Mouse (Mus musculus) embryonic stem cell, embryonic (primary cell): ENCODE results near the gene Elf2.

Source experiments
- CTCF ChIA-PET, 4 experiments: fragments of 300-600 bp in 2 of 4; fragments of 350-600 bp in 2 of 4; sonication (Branson Sonifier 250); formaldehyde crosslinking; loops; one replicate each; lab custom pipeline; 2022; ENCODE audit warnings: inconsistent platforms in 2 of 4; lab: Charles Lee
- POLR2A ChIA-PET, 4 experiments: fragments of 300-600 bp in 2 of 4; fragments of 350-600 bp in 2 of 4; sonication (Branson Sonifier 250); formaldehyde crosslinking; loops; one replicate each; lab custom pipeline; 2022; ENCODE audit warnings: antibody characterized with exemption in 4 of 4, inconsistent platforms in 1 of 4; lab: Charles Lee

Gene Elf2

GRCm38 (mm10) chr3:51340552-51341267 lies at the start of gene Elf2:
TSS of gene Elf2 (minus strand) at chr3:51340663.
- ChIA-PET POLR2A (interaction anchor here in 3 of 4 experiments (0.6 to 2.3 kb wide), 9 partner anchors 10 to 65 kb away, joined by 3 to 9 read pairs (median 4); no protein-coding TSS in a partner anchor), CTCF (interaction anchor here in 3 of 4 experiments (1.0 kb wide), 3 partner anchors 10 to 106 kb away, joined by 3 read pairs; no protein-coding TSS in a partner anchor)

- POLR2A ChIA-PET, result interaction anchor here in 2 of 4 experiments (1.4 to 1.9 kb wide), 2 partner anchors 10 to 15 kb away, joined by 5 to 7 read pairs; no protein-coding TSS in a partner anchor
Observed at GRCm38 (mm10) chr3:51388904-51389303, 48.4 kb upstream of the Elf2 start.

GRCm38 (mm10) chr3:51387868-51388381 lies 47.5 kb upstream of the Elf2 start:
- ChIA-PET POLR2A (interaction anchor here in 1 of 4 experiments (1.9 kb wide), 1 partner anchor 11 kb away, joined by 5 read pairs; no protein-coding TSS in a partner anchor), CTCF (interaction anchor here in 2 of 4 experiments (0.6 to 1.0 kb wide), 3 partner anchors 14 to 41 kb away, joined by 3 to 5 read pairs (median 3); no protein-coding TSS in a partner anchor)

More at GRCm38 (mm10) chr3:51388904-51389303, 48.4 kb upstream of the Elf2 start:
- CTCF ChIA-PET, result interaction anchor here in 3 of 4 experiments (0.6 to 1.3 kb wide), 4 partner anchors 9 to 61 kb away, joined by 3 to 8 read pairs (median 4); no protein-coding TSS in a partner anchor

GRCm38 (mm10) chr3:51387134-51387451 lies 46.6 kb upstream of the Elf2 start:
- CTCF ChIA-PET, result interaction anchor here in 2 of 4 experiments (0.6 to 1.0 kb wide), 3 partner anchors 14 to 280 kb away, joined by 3 to 4 read pairs (median 3); no protein-coding TSS in a partner anchor
- POLR2A ChIA-PET, result interaction anchor here in 2 of 4 experiments (0.5 to 1.6 kb wide), 6 partner anchors 9 to 178 kb away, joined by 3 to 5 read pairs (median 4); partner anchors contain the start of gene Mgarp (in 1 of the 2)

GRCm38 (mm10) chr3:51386441-51387133 lies 46.1 kb upstream of the Elf2 start:
- POLR2A ChIA-PET, result interaction anchor here in 2 of 4 experiments (0.6 to 1.6 kb wide), 5 partner anchors 10 to 178 kb away, joined by 3 to 5 read pairs (median 4); partner anchors contain the start of gene Mgarp (in 1 of the 2)

GRCm38 (mm10) chr3:51383409-51383808 lies 42.9 kb upstream of the Elf2 start:
- CTCF ChIA-PET, result interaction anchor here in 2 of 4 experiments (0.7 to 1.7 kb wide), 3 partner anchors 9 to 94 kb away, joined by 3 to 4 read pairs (median 4); no protein-coding TSS in a partner anchor

More at GRCm38 (mm10) chr3:51386441-51387133, 46.1 kb upstream of the Elf2 start:
- CTCF ChIA-PET, result interaction anchor here in 2 of 4 experiments (0.6 to 0.9 kb wide), 2 partner anchors 152 to 280 kb away, joined by 3 to 4 read pairs; no protein-coding TSS in a partner anchor

GRCm38 (mm10) chr3:51380660-51381014 lies 40.2 kb upstream of the Elf2 start:
- ChIA-PET CTCF (interaction anchor here in 1 of 4 experiments (0.6 to 1.7 kb wide), 7 partner anchors 9 to 1662 kb away, joined by 3 to 6 read pairs (median 3); no protein-coding TSS in a partner anchor), POLR2A (interaction anchor here in 2 of 4 experiments (0.6 to 1.8 kb wide), 6 partner anchors 19 to 42 kb away, joined by 3 to 4 read pairs (median 4); no protein-coding TSS in a partner anchor)

More at GRCm38 (mm10) chr3:51383409-51383808, 42.9 kb upstream of the Elf2 start:
- POLR2A ChIA-PET, result interaction anchor here in 3 of 4 experiments (0.8 to 1.8 kb wide), 9 partner anchors 9 to 33 kb away, joined by 3 to 7 read pairs (median 4); partner anchors contain the start of genes Mgarp (in 2 of the 3) and Ndufc1 (in 1 of the 3)

GRCm38 (mm10) chr3:51379786-51380659 lies 39.6 kb upstream of the Elf2 start:
- ChIA-PET CTCF (interaction anchor here in 1 of 4 experiments (0.6 to 1.7 kb wide), 9 partner anchors 9 to 1662 kb away, joined by 3 to 6 read pairs (median 3); partner anchors contain the start of gene Mgarp), POLR2A (interaction anchor here in 2 of 4 experiments (0.6 to 1.8 kb wide), 6 partner anchors 18 to 43 kb away, joined by 3 to 4 read pairs (median 4); no protein-coding TSS in a partner anchor)

- POLR2A ChIA-PET, result no interaction called here
- CTCF ChIA-PET, result no interaction called here
Observed at GRCm38 (mm10) chr3:51378665-51378946, 38.1 kb upstream of the Elf2 start.

GRCm38 (mm10) chr3:51377878-51378664 lies 37.6 kb upstream of the Elf2 start:
- CTCF ChIA-PET, result no interaction called here
- POLR2A ChIA-PET, result no interaction called here

- ChIA-PET POLR2A (interaction anchor here in 2 of 4 experiments (0.7 to 1.9 kb wide), 4 partner anchors 10 to 102 kb away, joined by 3 to 8 read pairs (median 4); partner anchors contain the start of gene Ndufc1 (in 2 of the 2)), CTCF (no interaction called here)
Observed at GRCm38 (mm10) chr3:51375307-51376265, 35.1 kb upstream of the Elf2 start.

GRCm38 (mm10) chr3:51373544-51373943 lies 33.1 kb upstream of the Elf2 start:
- ChIA-PET POLR2A (interaction anchor here in 3 of 4 experiments (0.6 to 1.5 kb wide), 7 partner anchors 13 to 139 kb away, joined by 3 to 4 read pairs (median 3); no protein-coding TSS in a partner anchor), CTCF (interaction anchor here in 3 of 4 experiments (0.7 to 1.2 kb wide), 6 partner anchors 10 to 275 kb away, joined by 3 read pairs; no protein-coding TSS in a partner anchor)

GRCm38 (mm10) chr3:51372883-51373282 lies 32.4 kb upstream of the Elf2 start:
- ChIA-PET CTCF (no interaction called here), POLR2A (interaction anchor here in 3 of 4 experiments (0.7 to 1.5 kb wide), 4 partner anchors 12 to 139 kb away, joined by 3 to 9 read pairs (median 3); no protein-coding TSS in a partner anchor)

- ChIA-PET CTCF (interaction anchor here in 2 of 4 experiments (0.6 to 1.4 kb wide), 2 partner anchors 37 to 160 kb away, joined by 3 to 5 read pairs; partner anchors contain the start of gene Ndufc1 (in 1 of the 2)), POLR2A (interaction anchor here in 2 of 4 experiments (0.6 to 0.9 kb wide), 3 partner anchors 11 to 12 kb away, joined by 3 to 6 read pairs (median 3); no protein-coding TSS in a partner anchor)
Observed at GRCm38 (mm10) chr3:51371826-51372225, 31.4 kb upstream of the Elf2 start.

- CTCF ChIA-PET, result interaction anchor here in 1 of 4 experiments (0.6 to 0.9 kb wide), 2 partner anchors 134 to 1346 kb away, joined by 3 to 4 read pairs; no protein-coding TSS in a partner anchor
Observed at GRCm38 (mm10) chr3:51368011-51368410, 27.5 kb upstream of the Elf2 start.

More at GRCm38 (mm10) chr3:51368011-51368410, 27.5 kb upstream of the Elf2 start:
- POLR2A ChIA-PET, result interaction anchor here in 2 of 4 experiments (0.6 kb wide), 2 partner anchors 21 to 969 kb away, joined by 3 to 5 read pairs; no protein-coding TSS in a partner anchor
